Mouse (Mus musculus) heart, embryonic 14.5 days (tissue): ENCODE measurements around the gene Epha10. TPM values are rescaled to one million over a fixed set of nuclear protein-coding genes. Genes with fewer than 3 reads are reported as not detected.

Experiments
- ATAC-seq: fragments of 200-750 bp; cut with Nextera tagmentation; 2 replicates; pipeline ENCODE4 v1.8.0; 2017; ENCODE audit warnings: low read depth, moderate TSS enrichment; ENCODE audit not compliant: insufficient number of reproducible peaks, insufficient read depth, low FRiP score
- H3K27ac ChIP-seq, 2 experiments: fragments of 200-500 bp in 1 of 2; fragments of 300-500 bp in 1 of 2; sonication (generic) in 1 of 2; replicated peaks in 1 of 2; 2 replicates each; pipeline ENCODE4 v1.5.1; 2012 to 2014; ENCODE audit warnings: low read depth in 2 of 2, low read length in 2 of 2, control low read depth in 1 of 2, mild to moderate bottlenecking in 1 of 2, mixed read lengths in 1 of 2; ENCODE audit not compliant: control insufficient read depth in 1 of 2, insufficient read depth in 1 of 2
- H3K27me3 ChIP-seq: fragments of 300-500 bp; sonication (generic); 2 replicates; pipeline ENCODE4 v1.6.1; 2014; ENCODE audit warnings: mild to moderate bottlenecking, low read length, control low read depth; ENCODE audit not compliant: control insufficient read depth, insufficient read depth
- H3K36me3 ChIP-seq: fragments of 300-500 bp; sonication (generic); 2 replicates; pipeline ENCODE4 v1.6.1; 2014; ENCODE audit warnings: mild to moderate bottlenecking, control low read depth, low read length, mixed read lengths; ENCODE audit not compliant: control insufficient read depth, insufficient read depth
- H3K4me1 ChIP-seq, 2 experiments: fragments of 200-500 bp in 1 of 2; fragments of 300-500 bp in 1 of 2; sonication (generic) in 1 of 2; 2 replicates each; pipeline ENCODE4 v1.6.1; 2012 to 2014; ENCODE audit warnings: low read length in 2 of 2, control low read depth in 1 of 2, mixed read lengths in 1 of 2; ENCODE audit not compliant: control insufficient read depth in 2 of 2, insufficient read depth in 2 of 2
- H3K4me2 ChIP-seq: fragments of 300-500 bp; sonication (generic); 2 replicates; pipeline ENCODE4 v1.6.1; 2014; ENCODE audit warnings: mild to moderate bottlenecking, low read length
- H3K4me3 ChIP-seq, 2 experiments: fragments of 200-500 bp in 1 of 2; fragments of 300-500 bp in 1 of 2; sonication (generic) in 1 of 2; 2 replicates each; pipeline ENCODE4 v1.5.1; 2012 to 2014; ENCODE audit warnings: low read length in 2 of 2, mild to moderate bottlenecking in 2 of 2, control low read depth in 1 of 2, low read depth in 1 of 2, moderate library complexity in 1 of 2; ENCODE audit not compliant: control insufficient read depth in 1 of 2, insufficient read depth in 1 of 2
- H3K9ac ChIP-seq: fragments of 300-500 bp; sonication (generic); 2 replicates; pipeline ENCODE4 v1.6.1; 2014; ENCODE audit warnings: mild to moderate bottlenecking, low read length
- H3K9me3 ChIP-seq: fragments of 300-500 bp; sonication (generic); 2 replicates; pipeline ENCODE4 v1.6.1; 2016; ENCODE audit warnings: low read length, control low read depth; ENCODE audit not compliant: control insufficient read depth
- WGBS: fragments of 180-500 bp; shearing (Covaris S2); extraction: QIAGEN DNeasy Blood & Tissue Kit; methylation state at CpG from one replicate; pipeline ENCODE4 v1.1.7; 2014; 5-methylcytosine and 5-hydroxymethylcytosine counted together
- polyA plus RNA-seq: library from polyadenylated mRNA; unstranded; fragments of >200 nt; fragmentation: Nextera tagmentation; extraction: Ambion mirVana; gene quantifications from 2 replicates; pipeline ENCODE4 v1.2.1, GENCODE M21; 2014

Epha10 gene
- polyA plus RNA-seq, 1 experiment from 2014 or later: not detected

DNA sequence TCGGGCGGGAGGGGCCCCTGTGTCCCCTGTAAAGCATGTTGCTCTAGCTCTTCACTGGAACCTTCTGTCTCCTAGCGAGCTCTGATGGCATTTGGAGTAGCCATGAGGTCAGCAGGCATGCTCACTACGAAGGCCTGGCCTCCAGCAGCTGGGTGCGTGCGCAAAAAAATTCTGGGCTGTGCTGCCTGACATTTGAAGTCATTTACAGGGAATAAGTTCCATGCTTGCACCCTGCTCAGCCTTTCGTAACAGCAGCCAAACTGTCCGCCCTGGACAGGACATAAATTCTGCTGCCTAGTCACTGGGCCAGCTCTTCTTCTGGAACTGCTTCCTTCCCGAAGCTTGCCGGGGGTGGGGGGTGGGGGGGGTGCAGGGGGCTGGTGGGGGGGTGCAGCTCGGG lies 78.4 kb downstream of the Epha10 start:
- Histone ChIP-seq H3K4me2 (no peak overlapping the region), H3K4me3 (no peak overlapping the region), H3K4me1 (no peaks in the 10 kb centered on the region), H3K9me3 (no peaks in the 10 kb centered on the region), H3K27me3 (0 out of 2 replicates have a peak, but pooled peaks cover 5% of the 10 kb centered on the region), H3K27ac (no peak overlapping the region), H3K36me3 (no peaks in the 10 kb centered on the region), H3K9ac (no peak overlapping the region)
- WGBS: 55% methylated on average over 11 of the region's 11 CpGs
- no peak for ATAC-seq

DNA sequence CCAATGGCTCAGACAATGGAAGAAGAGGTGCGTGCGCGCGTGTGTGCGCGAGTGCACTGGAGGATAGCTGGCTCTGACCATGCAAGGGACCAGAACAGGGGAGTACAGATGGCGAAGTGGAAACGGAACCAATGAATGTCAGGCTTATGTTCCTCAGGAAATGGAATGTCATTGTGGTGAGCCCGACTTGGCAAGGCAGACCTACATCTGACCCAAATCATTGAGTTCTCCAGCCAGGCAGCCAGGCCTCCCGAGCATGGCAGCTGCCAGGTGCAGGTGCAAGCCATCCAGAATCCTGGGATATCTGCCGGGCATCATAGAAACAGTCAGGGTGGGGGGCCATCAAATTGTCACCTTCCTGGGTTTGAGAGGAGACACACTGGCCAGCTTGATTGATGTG lies 80.2 kb downstream of the Epha10 start:
- 0 out of 2 replicates have a peak, but pooled peaks cover 5% of the 10 kb centered on the region for H3K27me3 ChIP-seq
- ATAC-seq: no peak
- H3K4me3 ChIP-seq: no peak overlapping the region
- no peak overlapping the region for H3K9ac ChIP-seq
- no peak overlapping the region for H3K4me2 ChIP-seq
- H3K4me1 ChIP-seq: no peaks in the 10 kb centered on the region
- no peaks in the 10 kb centered on the region for H3K9me3 ChIP-seq
- H3K27ac ChIP-seq: no peak overlapping the region
- 90% methylated on average over 11 of the region's 11 CpGs for WGBS
- H3K36me3 ChIP-seq: no peaks in the 10 kb centered on the region

- Histone ChIP-seq H3K4me2 (no peak overlapping the region), H3K4me3 (no peak overlapping the region), H3K27ac (no peak overlapping the region), H3K9ac (no peak overlapping the region), H3K36me3 (no peaks in the 10 kb centered on the region), H3K27me3 (0 out of 2 replicates have a peak, but pooled peaks cover 5% of the 10 kb centered on the region), H3K4me1 (no peaks in the 10 kb centered on the region), H3K9me3 (no peaks in the 10 kb centered on the region)
- whole genome bisulfite sequencing: 25% methylated on average over 11 of the region's 11 CpGs
- ATAC-seq: no peak
Observed at GRCm38 (mm10) chr4:124962576-124962975, 81.9 kb downstream of the Epha10 start.

DNA sequence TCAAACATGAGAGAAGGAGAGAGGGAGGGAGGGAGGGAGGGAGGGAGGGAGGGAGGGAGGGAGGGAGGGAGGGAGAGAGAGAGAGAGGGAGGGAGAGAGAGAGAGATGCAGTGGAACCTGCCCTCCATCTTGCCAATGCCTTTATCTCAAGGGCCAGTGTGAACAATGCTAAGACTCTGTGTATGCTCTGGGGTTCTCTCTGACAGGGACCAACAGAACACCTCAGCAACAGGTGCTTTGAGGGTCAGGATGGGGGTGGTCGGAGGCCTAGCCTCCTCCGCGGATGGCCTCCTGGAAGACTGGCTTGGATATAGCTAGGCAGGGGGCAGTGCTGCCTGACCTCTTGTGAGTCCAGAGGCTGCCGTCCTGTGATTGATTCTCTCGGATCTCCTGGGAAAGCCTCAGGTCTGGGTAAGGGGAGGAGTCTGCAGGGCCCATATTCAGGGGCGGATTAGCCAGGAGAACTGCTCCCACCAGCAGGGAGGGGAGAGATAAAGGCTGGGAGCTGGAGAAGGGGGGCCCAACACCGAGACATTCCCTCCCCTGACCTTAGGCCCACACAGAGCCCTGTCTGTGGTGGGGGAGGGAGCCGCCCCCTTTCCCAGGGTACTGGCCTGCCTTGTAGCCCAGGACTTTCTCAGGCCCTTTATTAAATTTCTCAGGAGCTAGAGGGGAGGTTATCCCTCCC lies 84.4 kb downstream of the Epha10 start:
- Histone ChIP-seq H3K4me1 (no peaks in the 10 kb centered on the region), H3K36me3 (no peaks in the 10 kb centered on the region), H3K27ac (no peak overlapping the region), H3K4me2 (no peak overlapping the region), H3K9ac (no peak overlapping the region), H3K4me3 (no peak overlapping the region), H3K27me3 (0 out of 2 replicates have a peak, but pooled peaks cover 1% of the 10 kb centered on the region), H3K9me3 (no peaks in the 10 kb centered on the region)
- no peak for ATAC-seq
- 18% methylated on average over 8 of the region's 8 CpGs for WGBS

Other genes with a start within 250 kb of the Epha10 start
- gene Pou3f1, start 224.1 kb upstream of the Epha10 start, polyA plus RNA-seq: 0.19 and 0.20 TPM in 2 replicates
- gene Utp11, start 187.3 kb upstream of the Epha10 start, polyA plus RNA-seq: 38.8 and 42.5 TPM in 2 replicates
- 6.8 and 7.0 TPM in 2 replicates for gene Fhl3, start 180.2 kb upstream of the Epha10 start, polyA plus RNA-seq
- gene Sf3a3, start 166.1 kb upstream of the Epha10 start, polyA plus RNA-seq: 73.4 and 73.5 TPM in 2 replicates
- gene Inpp5b, start 139.0 kb upstream of the Epha10 start, polyA plus RNA-seq: 17.3 and 18.6 TPM in 2 replicates
- 11.4 and 14.0 TPM in 2 replicates for gene Mtf1, start 78.8 kb upstream of the Epha10 start, polyA plus RNA-seq
- gene Yrdc, start 30.2 kb upstream of the Epha10 start, polyA plus RNA-seq: 23.1 and 28.1 TPM in 2 replicates
- 48.8 and 56.9 TPM in 2 replicates for gene 1110065P20Rik, start 29.7 kb upstream of the Epha10 start, polyA plus RNA-seq
- 0.14 and 0.16 TPM in 2 replicates for gene Maneal, start 18.7 kb upstream of the Epha10 start, polyA plus RNA-seq
- gene 9930104L06Rik, start 56.1 kb downstream of the Epha10 start, polyA plus RNA-seq: 3.2 and 4.3 TPM in 2 replicates
- 95.1 and 98.7 TPM in 2 replicates for gene Cdca8, start 58.4 kb downstream of the Epha10 start, polyA plus RNA-seq
- 8.3 and 9.5 TPM in 2 replicates for gene Rspo1, start 105.5 kb downstream of the Epha10 start, polyA plus RNA-seq
- 53.2 and 58.5 TPM in 2 replicates for gene Gnl2, start 135.7 kb downstream of the Epha10 start, polyA plus RNA-seq
- gene Dnali1, start 184.8 kb downstream of the Epha10 start, polyA plus RNA-seq: not detected in 2 replicates
- 19.3 and 21.2 TPM in 2 replicates for gene Snip1, start 185.8 kb downstream of the Epha10 start, polyA plus RNA-seq
- 43.8 and 46.0 TPM in 2 replicates for gene Meaf6, start 204.2 kb downstream of the Epha10 start, polyA plus RNA-seq
- gene Zc3h12a, start 246.9 kb downstream of the Epha10 start, polyA plus RNA-seq: 1.1 and 1.3 TPM in 2 replicates